Mouse (Mus musculus): ENCODE data around the gene Smarca4.

DNA sequence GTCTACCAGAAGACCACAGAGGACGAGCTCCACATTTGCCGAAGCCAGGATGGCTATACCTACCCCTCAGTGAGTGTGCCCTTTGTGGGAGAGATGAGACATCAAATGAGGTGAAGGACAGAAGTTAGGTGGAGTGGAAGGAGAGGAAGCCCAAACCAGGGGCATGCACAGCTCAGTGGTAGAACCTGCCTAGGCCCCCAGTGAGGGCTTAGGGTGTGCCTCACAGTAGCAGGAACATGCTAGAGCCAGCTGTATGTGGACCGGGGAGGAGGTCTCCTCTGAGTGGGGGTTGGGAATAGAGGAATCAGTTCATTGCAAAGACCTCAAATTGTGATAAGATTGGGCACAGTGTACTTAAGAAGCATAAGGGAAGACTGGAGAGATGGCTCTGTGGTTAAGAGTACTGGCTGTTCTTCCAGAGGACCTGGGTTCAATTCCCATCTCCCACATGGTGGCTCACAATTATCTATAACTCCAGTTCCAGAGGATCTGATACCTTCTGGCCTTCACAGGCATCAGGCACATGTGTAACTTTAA is 131.3 kb downstream of the Smarca4 start:
- TF ChIP-seq CTCF (IDR thresholded peaks at IDR 0.05; ENCODE audit: low read depth, low read length) = no peak
- no peak for TF ChIP-seq POLR2A (IDR thresholded peaks at IDR 0.05; ENCODE audit: extremely low read depth, insufficient read depth, low read length)

Data from liver, adult 2 months (tissue).